Mouse (Mus musculus) heart, adult 2 months (tissue): ENCODE measurements around the gene Stk4.

Source experiments
- CTCF ChIP-seq: fragments of 200-600 bp; IDR thresholded peaks from 2 replicates; pipeline ENCODE4 v1.8.1; 2022; ENCODE audit warnings: antibody characterized with exemption, mild to moderate bottlenecking, moderate library complexity
- EP300 ChIP-seq: fragments of 200-500 bp; IDR thresholded peaks from 2 replicates; pipeline ENCODE4 v1.6.1; 2011; ENCODE audit warnings: low read depth, low read length, control low read depth; ENCODE audit not compliant: insufficient read depth
- POLR2A ChIP-seq: fragments of 200-500 bp; IDR thresholded peaks from 2 replicates; pipeline ENCODE4 v1.6.1; 2011; ENCODE audit warnings: mild to moderate bottlenecking, low read depth, low read length, control low read depth; ENCODE audit not compliant: insufficient read depth

GRCm38 (mm10) chr2:164170902-164171301 is 100.8 kb downstream of the Stk4 start, which contains the start of gene Kcns1:
- TF ChIP-seq CTCF (no peak), POLR2A (no peak), EP300 (no peak)
